Mouse (Mus musculus) T-helper 17 cell (primary cell): ENCODE data around the gene Atp6v0a1.

Experiments
- in situ Hi-C, 2 experiments: fragments of 300-600 bp; cut with MboI, MseI; formaldehyde crosslinking; loops; 1 replicate in 1 of 2; 2 replicates in 1 of 2; pipeline ENCODE4 v1.15.1; 2025; ENCODE audit warnings: high pct_unique_total_duplicates in 2 of 2

The Atp6v0a1 gene

GRCm38 (mm10) chr11:101009046-101009887 is at the start of gene Atp6v0a1:
TSS of gene Atp6v0a1 (plus strand) at chr11:101009452.
- in situ Hi-C loops: no loop called here

GRCm38 (mm10) chr11:100959464-100959810 is 49.8 kb upstream of the Atp6v0a1 start:
- in situ Hi-C loops: loop anchor here (5.0 kb wide), 1 partner anchor 67 kb away; no protein-coding TSS in a partner anchor

- in situ Hi-C loops: loop anchor here (5.0 kb wide), 1 partner anchor 68 kb away; no protein-coding TSS in a partner anchor
Observed at GRCm38 (mm10) chr11:100959826-100960225, 49.4 kb upstream of the Atp6v0a1 start.

GRCm38 (mm10) chr11:100960540-100960939 is 48.7 kb upstream of the Atp6v0a1 start:
- in situ Hi-C loops: no loop called here

- in situ Hi-C loops: no loop called here
Observed at GRCm38 (mm10) chr11:100962371-100962911, 46.8 kb upstream of the Atp6v0a1 start.

GRCm38 (mm10) chr11:100963647-100964046 is 45.6 kb upstream of the Atp6v0a1 start:
- in situ Hi-C loops: no loop called here

- in situ Hi-C loops: no loop called here
Observed at GRCm38 (mm10) chr11:100964180-100964579, 45.1 kb upstream of the Atp6v0a1 start.

GRCm38 (mm10) chr11:100964901-100965542 is 44.2 kb upstream of the Atp6v0a1 start:
- in situ Hi-C loops: no loop called here

- in situ Hi-C loops: no loop called here
Observed at GRCm38 (mm10) chr11:100965760-100966159, 43.5 kb upstream of the Atp6v0a1 start.

- in situ Hi-C loops: no loop called here
Observed at GRCm38 (mm10) chr11:100967376-100967775, 41.9 kb upstream of the Atp6v0a1 start.

GRCm38 (mm10) chr11:100967881-100968420 is 41.3 kb upstream of the Atp6v0a1 start:
- in situ Hi-C loops: no loop called here

- in situ Hi-C loops: no loop called here
Observed at GRCm38 (mm10) chr11:100968501-100968900, 40.8 kb upstream of the Atp6v0a1 start.

- in situ Hi-C loops: no loop called here
Observed at GRCm38 (mm10) chr11:100969189-100969743, 40.0 kb upstream of the Atp6v0a1 start.

GRCm38 (mm10) chr11:100969744-100970556 is 39.3 kb upstream of the Atp6v0a1 start:
- in situ Hi-C loops: loop anchor here in 1 of 2 experiments (10.0 kb wide), 1 partner anchor 215 kb away; no protein-coding TSS in a partner anchor

GRCm38 (mm10) chr11:100970557-100970937 is 38.7 kb upstream of the Atp6v0a1 start, which contains the start of gene Cavin1:
TSS of gene Cavin1 (minus strand) at chr11:100970887.
- in situ Hi-C loops: loop anchor here in 1 of 2 experiments (10.0 kb wide), 1 partner anchor 214 kb away; no protein-coding TSS in a partner anchor

GRCm38 (mm10) chr11:100971455-100971854 is 37.8 kb upstream of the Atp6v0a1 start:
- in situ Hi-C loops: loop anchor here in 1 of 2 experiments (10.0 kb wide), 1 partner anchor 213 kb away; no protein-coding TSS in a partner anchor

- in situ Hi-C loops: loop anchor here in 1 of 2 experiments (10.0 kb wide), 1 partner anchor 212 kb away; no protein-coding TSS in a partner anchor
Observed at GRCm38 (mm10) chr11:100973245-100973644, 36.0 kb upstream of the Atp6v0a1 start.

GRCm38 (mm10) chr11:100974381-100974970 is 34.8 kb upstream of the Atp6v0a1 start:
- in situ Hi-C loops: loop anchor here in 1 of 2 experiments (10.0 kb wide), 1 partner anchor 210 kb away; no protein-coding TSS in a partner anchor

- in situ Hi-C loops: loop anchor here in 1 of 2 experiments (10.0 kb wide), 1 partner anchor 210 kb away; no protein-coding TSS in a partner anchor
Observed at GRCm38 (mm10) chr11:100975241-100975640, 34.0 kb upstream of the Atp6v0a1 start.

- in situ Hi-C loops: loop anchor here (5.0 to 10.0 kb wide), 3 partner anchors 77 to 205 kb away; no protein-coding TSS in a partner anchor
Observed at GRCm38 (mm10) chr11:100979887-100980286, 29.4 kb upstream of the Atp6v0a1 start.
